Mouse (Mus musculus): ENCODE results near the gene Trpt1. TPM values are rescaled to one million over a fixed set of nuclear protein-coding genes. Genes with fewer than 3 reads are reported as not detected.

Trpt1 gene
- polyA plus RNA-seq, 1 experiment = 29.6 TPM

DNA sequence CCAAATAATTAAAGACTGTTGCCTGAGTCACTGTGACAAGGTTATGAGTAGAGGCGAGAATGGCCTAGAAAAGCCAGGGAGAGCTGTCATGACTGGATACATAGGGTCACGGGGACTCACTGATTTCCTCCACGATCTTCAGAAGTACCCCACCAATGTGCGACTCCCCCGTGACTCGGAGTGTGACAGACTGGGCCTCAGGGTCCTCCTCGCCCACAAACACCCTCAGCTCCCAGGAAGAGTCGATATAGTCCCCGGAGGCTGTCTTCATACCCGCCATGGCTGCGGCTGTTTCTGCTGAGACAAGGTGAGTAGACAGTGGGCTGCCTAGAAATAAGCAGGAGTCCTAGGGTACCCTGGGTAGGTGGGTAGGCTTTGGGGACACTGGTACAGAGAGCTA lies 22.6 kb downstream of the Trpt1 start:
- Histone ChIP-seq H3K27me3 (ENCODE audit: control insufficient read depth, insufficient read depth, low read length) (no peaks in the 10 kb centered on the region), H3K4me1 (ENCODE audit: control insufficient read depth, insufficient read depth, low read length) (no peaks in the 10 kb centered on the region), H3K4me3 (replicated peaks; ENCODE audit: insufficient read depth, low read depth, low read length) (no peak overlapping the region), H3K27ac (ENCODE audit: insufficient read depth, low read length) (no peak overlapping the region)
- no peak for TF ChIP-seq CTCF (IDR thresholded peaks at IDR 0.05; ENCODE audit: borderline replicate concordance, insufficient read depth, low read depth, low read length)
- no peak for TF ChIP-seq POLR2A (IDR thresholded peaks at IDR 0.05; ENCODE audit: borderline replicate concordance, insufficient read depth, low read length)
- 92% methylated on average over 11 of the region's 11 CpGs for WGBS
- no peak for DNase-seq

GRCm38 (mm10) chr19:7019191-7019590 lies 23.3 kb downstream of the Trpt1 start, which contains the start of gene Fermt3:
Gene Fermt3, minus strand, starts transcription at chr19:7019469.
- DNase-seq = no peak
- Histone ChIP-seq H3K4me3 (replicated peaks; ENCODE audit: insufficient read depth, low read depth, low read length) (no peak within 1 kb of the TSS), H3K27ac (ENCODE audit: insufficient read depth, low read length) (no peak within 1 kb of the TSS), H3K4me1 (ENCODE audit: control insufficient read depth, insufficient read depth, low read length) (no peaks in the 10 kb centered on the region), H3K27me3 (ENCODE audit: control insufficient read depth, insufficient read depth, low read length) (no peaks in the 10 kb centered on the region)
- WGBS = 86% methylated on average over 5 of the region's 5 CpGs
- TF ChIP-seq POLR2A (IDR thresholded peaks at IDR 0.05; ENCODE audit: borderline replicate concordance, insufficient read depth, low read length) (no peak), CTCF (IDR thresholded peaks at IDR 0.05; ENCODE audit: borderline replicate concordance, insufficient read depth, low read depth, low read length) (no peak)

DNA sequence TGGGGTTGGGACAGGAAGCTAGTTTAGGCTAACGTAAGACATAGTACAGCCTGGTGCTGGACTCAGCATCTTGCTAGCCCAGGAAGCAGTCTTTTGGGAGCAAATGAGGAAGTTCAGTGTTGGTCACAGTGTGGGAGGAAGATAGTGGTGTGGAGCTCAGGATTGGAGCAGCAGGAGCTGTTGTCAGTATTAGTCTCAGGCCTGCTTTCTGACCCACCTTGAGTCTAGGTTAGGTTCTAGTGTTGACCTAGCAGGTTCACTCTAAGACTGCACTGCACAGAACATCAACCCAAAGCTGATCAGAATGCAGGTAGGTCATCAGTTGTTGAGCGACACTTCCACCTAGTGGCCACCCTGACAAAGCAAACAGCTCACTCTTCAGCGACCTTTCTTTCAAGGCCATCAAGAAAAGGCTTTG lies 24.3 kb downstream of the Trpt1 start:
- TF ChIP-seq POLR2A (IDR thresholded peaks at IDR 0.05; ENCODE audit: borderline replicate concordance, insufficient read depth, low read length) (no peak), CTCF (IDR thresholded peaks at IDR 0.05; ENCODE audit: borderline replicate concordance, insufficient read depth, low read depth, low read length) (peak; percentile 90)

DNA sequence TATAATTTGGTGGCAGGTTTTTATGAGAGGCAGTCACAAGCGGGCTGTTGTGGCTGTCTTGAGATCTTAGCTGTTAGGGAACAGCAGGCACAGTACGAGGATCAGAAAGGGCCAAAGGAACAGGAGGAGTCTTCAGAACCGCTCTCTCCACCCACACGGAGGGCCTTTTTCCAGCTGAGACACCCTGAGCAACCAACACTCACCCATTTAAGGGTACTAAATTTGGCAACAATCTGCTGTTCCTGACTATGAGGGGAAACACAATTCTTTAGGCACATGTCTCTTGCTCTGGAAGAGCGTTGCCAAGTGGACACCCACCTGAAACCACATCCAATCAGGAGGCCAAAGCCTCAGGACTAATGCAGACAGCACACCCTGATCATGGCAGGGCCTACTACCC lies 33.6 kb downstream of the Trpt1 start:
- no peak overlapping the region for H3K4me3 ChIP-seq (replicated peaks; ENCODE audit: insufficient read depth, low read depth, low read length)
- no peak overlapping the region for H3K27ac ChIP-seq (ENCODE audit: insufficient read depth, low read length)
- TF ChIP-seq POLR2A (IDR thresholded peaks at IDR 0.05; ENCODE audit: borderline replicate concordance, insufficient read depth, low read length) (no peak), CTCF (IDR thresholded peaks at IDR 0.05; ENCODE audit: borderline replicate concordance, insufficient read depth, low read depth, low read length) (no peak)
- no peaks in the 10 kb centered on the region for H3K27me3 ChIP-seq (ENCODE audit: control insufficient read depth, insufficient read depth, low read length)
- no peak for DNase-seq
- no peaks in the 10 kb centered on the region for H3K4me1 ChIP-seq (ENCODE audit: control insufficient read depth, insufficient read depth, low read length)
- WGBS = 87% methylated on average over 5 of the region's 5 CpGs

More for the DNA sequence above, 24.3 kb downstream of the Trpt1 start:
- no peak overlapping the region for H3K27ac ChIP-seq (ENCODE audit: insufficient read depth, low read length)
- H3K27me3 ChIP-seq (ENCODE audit: control insufficient read depth, insufficient read depth, low read length) = no peaks in the 10 kb centered on the region
- WGBS = 39% methylated on average over 3 of the region's 3 CpGs
- no peak overlapping the region for H3K4me3 ChIP-seq (replicated peaks; ENCODE audit: insufficient read depth, low read depth, low read length)
- no peaks in the 10 kb centered on the region for H3K4me1 ChIP-seq (ENCODE audit: control insufficient read depth, insufficient read depth, low read length)
- DNase-seq = peak; percentile 62 to 66

DNA sequence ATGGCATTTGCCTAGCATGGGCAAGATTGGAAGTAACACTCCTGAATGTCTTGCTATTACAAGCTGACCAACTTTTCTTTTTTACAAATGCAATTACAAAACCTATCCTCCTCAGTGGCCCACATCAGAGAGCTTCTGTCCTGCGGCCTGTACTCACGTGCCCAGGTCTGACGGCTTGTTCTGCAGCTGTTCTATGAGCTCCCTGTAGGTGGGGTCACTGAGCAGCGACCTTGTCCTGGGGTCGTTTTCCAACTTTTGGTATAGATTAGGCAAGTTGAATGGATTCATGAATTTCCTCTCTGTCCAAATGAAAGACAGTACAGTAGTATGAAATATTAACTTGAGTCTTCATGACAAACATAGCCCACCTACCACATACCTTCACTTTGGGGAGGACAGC lies 38.1 kb downstream of the Trpt1 start:
- Histone ChIP-seq H3K27me3 (ENCODE audit: control insufficient read depth, insufficient read depth, low read length) (no peaks in the 10 kb centered on the region), H3K4me1 (ENCODE audit: control insufficient read depth, insufficient read depth, low read length) (peaks cover 5% of the 10 kb centered on the region; the same call in 1 of the 2 replicates), H3K4me3 (replicated peaks; ENCODE audit: insufficient read depth, low read depth, low read length) (no peak overlapping the region), H3K27ac (ENCODE audit: insufficient read depth, low read length) (no peak overlapping the region)
- WGBS = 91% methylated on average over 5 of the region's 5 CpGs
- TF ChIP-seq CTCF (IDR thresholded peaks at IDR 0.05; ENCODE audit: borderline replicate concordance, insufficient read depth, low read depth, low read length) = no peak
- no peak for TF ChIP-seq POLR2A (IDR thresholded peaks at IDR 0.05; ENCODE audit: borderline replicate concordance, insufficient read depth, low read length)
- DNase-seq = no peak

DNA sequence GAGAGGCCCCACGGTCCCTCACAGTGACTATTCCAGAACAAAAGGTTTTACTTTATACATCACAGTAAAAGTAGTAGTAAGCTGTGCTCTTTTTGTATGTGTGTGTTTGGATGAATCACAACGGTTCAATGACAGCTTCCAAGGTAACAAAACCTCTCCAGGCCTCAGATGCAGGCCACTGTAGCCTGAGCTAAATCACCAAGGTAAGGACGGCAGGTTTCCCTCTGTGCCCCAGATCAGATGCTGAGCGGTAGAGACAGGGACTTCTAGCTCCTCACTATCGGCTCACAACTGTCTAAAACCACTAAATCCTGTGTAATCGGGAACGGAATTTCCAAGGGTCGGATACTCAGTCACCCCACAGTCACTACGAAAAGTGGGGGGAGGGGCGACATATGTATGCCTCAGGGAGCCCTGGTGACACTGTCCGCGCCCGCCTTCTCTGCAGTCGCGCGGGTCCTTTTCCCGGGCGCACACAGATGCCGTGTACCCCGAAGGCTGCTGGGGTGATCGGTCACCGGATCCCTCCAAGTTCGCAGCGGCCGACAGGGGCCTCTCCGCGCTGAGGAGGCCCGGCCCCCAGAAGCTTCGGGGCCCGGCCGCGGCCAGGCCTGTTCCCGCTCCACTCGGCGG lies 43.3 kb downstream of the Trpt1 start:
- Histone ChIP-seq H3K4me3 (replicated peaks; ENCODE audit: insufficient read depth, low read depth, low read length) (peak overlapping the region; percentile 76), H3K27ac (ENCODE audit: insufficient read depth, low read length) (peak overlapping the region; percentile 66)
- WGBS = under 1% methylated on average over 35 of the region's 35 CpGs

DNA sequence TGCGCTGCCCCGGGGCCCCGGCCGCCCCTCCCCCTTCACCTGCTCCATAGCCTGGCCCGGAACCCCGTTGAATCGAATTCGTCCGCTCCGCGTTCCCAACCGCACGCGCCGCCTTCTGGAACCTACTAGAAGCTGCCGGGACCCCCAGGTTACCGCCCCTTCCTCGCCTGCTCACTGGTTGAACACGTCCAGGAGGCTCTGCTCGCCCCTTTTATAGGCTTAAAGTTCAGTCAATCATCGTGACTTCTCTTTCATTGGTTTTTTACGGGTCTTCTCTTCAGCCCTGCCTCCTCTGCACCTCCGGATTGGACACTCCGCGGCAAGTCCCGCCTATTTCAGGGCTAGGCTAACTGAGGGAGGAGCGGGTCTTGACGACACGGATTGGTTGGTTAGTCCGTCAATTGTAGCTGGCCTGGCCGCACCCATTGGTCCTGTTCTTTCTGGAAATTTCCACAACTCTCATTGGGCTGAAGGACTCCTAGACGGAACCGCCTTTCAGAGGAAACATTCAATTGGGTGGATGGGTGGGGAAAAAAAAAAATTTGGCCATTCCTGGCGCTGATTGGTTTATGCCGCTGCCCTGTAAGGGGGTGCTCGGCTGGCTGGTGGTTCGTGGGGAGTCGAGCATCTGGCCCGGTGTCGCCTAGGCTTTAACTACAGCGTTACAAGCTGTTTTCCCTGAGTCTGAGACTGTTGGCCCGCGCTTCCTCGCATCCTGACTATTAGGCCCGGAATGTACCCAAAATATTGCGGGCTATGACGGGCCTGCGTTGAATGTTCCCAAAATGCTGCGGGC lies 44.1 kb downstream of the Trpt1 start, which contains the start of gene Stip1:
Gene Stip1, minus strand, starts transcription at position 127 of the 796 bp plus-strand sequence.
- DNase-seq = peak; percentile 99 to 100
- Histone ChIP-seq H3K4me1 (ENCODE audit: control insufficient read depth, insufficient read depth, low read length) (peaks cover 7% of the 10 kb centered on the region; the same call in 1 of the 2 replicates), H3K27ac (ENCODE audit: insufficient read depth, low read length) (peak within 1 kb of the TSS; percentile 66), H3K27me3 (ENCODE audit: control insufficient read depth, insufficient read depth, low read length) (no peaks in the 10 kb centered on the region), H3K4me3 (replicated peaks; ENCODE audit: insufficient read depth, low read depth, low read length) (peak within 1 kb of the TSS; percentile 76)
- under 1% methylated on average over 49 of the region's 49 CpGs for WGBS
- TF ChIP-seq CTCF (IDR thresholded peaks at IDR 0.05; ENCODE audit: borderline replicate concordance, insufficient read depth, low read depth, low read length) (no peak), POLR2A (IDR thresholded peaks at IDR 0.05; ENCODE audit: borderline replicate concordance, insufficient read depth, low read length) (peak; percentile 95)

More for the DNA sequence above, 43.3 kb downstream of the Trpt1 start:
- DNase-seq = peak; percentile 67 to 73
- TF ChIP-seq CTCF (IDR thresholded peaks at IDR 0.05; ENCODE audit: borderline replicate concordance, insufficient read depth, low read depth, low read length) = no peak
- TF ChIP-seq POLR2A (IDR thresholded peaks at IDR 0.05; ENCODE audit: borderline replicate concordance, insufficient read depth, low read length) = no peak
- H3K4me1 ChIP-seq (ENCODE audit: control insufficient read depth, insufficient read depth, low read length) = peaks cover 7% of the 10 kb centered on the region; the same call in 1 of the 2 replicates
- H3K27me3 ChIP-seq (ENCODE audit: control insufficient read depth, insufficient read depth, low read length) = no peaks in the 10 kb centered on the region

Data from cerebellum, adult 2 months (tissue).